Mouse (Mus musculus): Measurements from ENCODE around the gene Gpr156.

GRCm38 (mm10) chr16:37951171-37951570 is 34.9 kb downstream of the Gpr156 start:
- no peak for TF ChIP-seq CTCF (IDR thresholded peaks at IDR 0.05; ENCODE audit: low read depth, low read length)
- no peak for TF ChIP-seq POLR2A (IDR thresholded peaks at IDR 0.05; ENCODE audit: borderline replicate concordance, low read depth, low read length)
